Mouse (Mus musculus) CD4-positive, CD25-positive, alpha-beta regulatory T cell, adult 4 months (primary cell): Measurements from ENCODE around the gene Il1rap. TPM values are rescaled to one million over a fixed set of nuclear protein-coding genes. Genes with fewer than 3 reads are reported as not detected.

Experiments used
- ATAC-seq: one replicate; pipeline ENCODE4 v1.8.0; 2017
- polyA plus RNA-seq, 2 experiments: library from polyadenylated mRNA; unstranded; fragments of 100-300 nt; shearing (Covaris generic); gene quantifications; one replicate each; pipeline ENCODE4 v1.2.1; 2017

Il1rap gene
- polyA plus RNA-seq, 2 experiments from 2014 or later: 9.4 to 14.2 TPM

DNA sequence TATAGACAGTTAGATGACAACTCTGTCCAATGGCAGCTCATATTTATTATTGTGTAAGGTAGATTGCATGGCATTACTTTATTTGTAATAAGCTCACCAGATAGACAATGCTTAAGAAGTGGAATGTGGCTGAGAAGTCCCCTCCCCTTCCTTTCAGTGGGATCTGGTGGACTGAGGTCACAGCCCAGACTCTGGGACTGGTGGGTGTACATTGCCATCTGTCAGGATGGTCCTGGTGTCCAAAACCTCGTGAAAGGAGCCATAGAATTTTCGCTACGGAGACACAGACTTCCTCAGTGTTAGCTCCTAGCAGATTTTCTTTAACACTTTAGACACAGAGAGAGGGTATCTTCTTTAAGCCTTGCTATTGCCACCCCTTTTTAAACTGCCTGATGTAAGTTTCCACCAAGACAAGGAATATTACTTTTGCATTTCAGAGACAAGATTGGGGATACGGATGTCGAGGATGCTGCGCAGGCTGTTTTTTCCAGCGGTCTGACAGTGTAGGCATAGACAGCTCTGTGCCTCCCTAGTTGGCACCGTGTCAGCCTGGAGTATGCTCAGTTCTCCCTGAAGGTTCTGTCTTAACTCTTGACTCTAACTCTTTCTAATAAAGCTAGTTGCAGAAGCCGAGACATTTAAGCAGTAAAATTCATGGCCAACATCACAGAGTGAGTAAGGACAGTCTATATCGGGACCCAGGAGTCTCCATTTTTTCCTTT, 31.2 kb downstream of the Il1rap start:
- ATAC-seq: no peak

DNA sequence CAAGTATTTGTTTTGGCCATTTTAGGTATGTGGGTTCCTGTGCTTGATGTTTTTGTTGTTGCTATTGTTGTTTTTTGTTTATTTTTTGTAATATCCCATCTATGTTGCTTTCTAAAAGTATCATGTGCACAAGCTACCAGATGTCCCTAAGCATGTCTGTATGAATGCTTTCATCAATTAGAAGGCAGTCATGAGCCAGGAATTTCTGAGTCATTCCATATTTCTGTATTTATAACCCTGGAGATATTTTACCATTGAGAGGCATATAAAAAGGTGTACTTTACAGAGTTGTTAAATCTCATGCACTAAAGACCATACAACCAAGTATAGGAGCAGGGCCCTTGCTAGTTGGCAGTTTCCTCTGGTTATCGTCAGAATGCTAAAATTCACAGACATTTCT, 41.6 kb downstream of the Il1rap start:
- no peak for ATAC-seq

DNA sequence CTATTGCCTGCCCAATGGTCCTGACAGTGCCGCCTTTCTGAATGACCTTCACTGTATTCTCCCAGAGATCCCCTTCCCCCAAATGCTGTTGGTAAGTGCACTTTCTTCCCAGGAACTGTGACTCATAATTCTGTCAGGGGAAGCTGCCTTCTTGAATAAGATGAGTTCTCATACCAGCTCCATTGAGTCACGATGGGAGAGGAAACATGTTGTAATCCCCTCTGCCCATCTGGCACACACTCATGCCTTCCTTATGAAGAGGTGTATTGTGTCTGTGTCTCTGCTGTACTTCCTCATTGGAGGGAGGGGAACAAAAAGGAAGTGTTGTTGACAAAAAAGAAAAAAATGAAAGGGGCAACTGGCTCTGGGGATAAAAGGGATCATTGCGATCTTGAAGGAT, 44.6 kb downstream of the Il1rap start:
- ATAC-seq: no peak

DNA sequence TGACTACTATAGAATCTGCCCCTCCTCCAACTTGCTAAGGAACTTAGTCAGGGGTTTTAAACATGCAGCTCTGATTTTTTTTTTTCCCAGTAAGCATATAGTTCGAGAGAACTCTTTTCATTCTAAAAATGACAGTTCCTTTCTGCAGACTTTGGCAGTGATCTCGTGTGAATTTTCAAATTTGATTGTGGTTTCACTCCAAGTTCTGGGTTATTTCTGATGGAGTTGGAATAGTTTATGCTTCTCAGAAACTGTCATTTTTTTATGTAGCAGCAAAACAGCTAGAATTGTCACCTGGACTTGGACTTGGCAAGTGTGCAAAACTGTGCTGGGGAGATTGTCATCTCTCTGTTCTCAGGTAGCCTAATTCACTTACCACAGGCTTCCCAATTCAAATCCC, 53.3 kb downstream of the Il1rap start:
- ATAC-seq: no peak

- ATAC-seq: no peak
Measured at GRCm38 (mm10) chr16:26643077-26643476, 61.6 kb downstream of the Il1rap start.

DNA sequence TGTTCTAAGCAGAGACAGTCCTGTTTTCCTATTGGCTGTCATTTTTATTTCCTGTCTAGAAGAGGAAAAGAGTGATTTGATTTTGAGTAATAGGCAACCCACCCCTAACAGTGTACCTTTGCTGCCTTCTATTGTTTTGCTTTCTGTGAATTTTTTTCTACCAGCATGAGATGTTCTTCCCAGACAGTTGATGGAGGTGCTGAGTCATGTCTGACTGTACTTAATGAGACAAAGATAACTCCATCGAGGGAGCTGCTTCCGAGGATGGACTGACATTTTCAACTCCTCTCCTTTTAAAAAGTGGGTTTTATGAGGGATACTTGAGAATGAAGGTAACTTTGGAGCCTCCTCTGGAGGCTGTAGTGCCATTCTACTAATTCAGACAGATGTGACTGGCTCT, 64.6 kb downstream of the Il1rap start:
- no peak for ATAC-seq

- ATAC-seq: no peak
Measured at GRCm38 (mm10) chr16:26647036-26647435, 65.5 kb downstream of the Il1rap start.

DNA sequence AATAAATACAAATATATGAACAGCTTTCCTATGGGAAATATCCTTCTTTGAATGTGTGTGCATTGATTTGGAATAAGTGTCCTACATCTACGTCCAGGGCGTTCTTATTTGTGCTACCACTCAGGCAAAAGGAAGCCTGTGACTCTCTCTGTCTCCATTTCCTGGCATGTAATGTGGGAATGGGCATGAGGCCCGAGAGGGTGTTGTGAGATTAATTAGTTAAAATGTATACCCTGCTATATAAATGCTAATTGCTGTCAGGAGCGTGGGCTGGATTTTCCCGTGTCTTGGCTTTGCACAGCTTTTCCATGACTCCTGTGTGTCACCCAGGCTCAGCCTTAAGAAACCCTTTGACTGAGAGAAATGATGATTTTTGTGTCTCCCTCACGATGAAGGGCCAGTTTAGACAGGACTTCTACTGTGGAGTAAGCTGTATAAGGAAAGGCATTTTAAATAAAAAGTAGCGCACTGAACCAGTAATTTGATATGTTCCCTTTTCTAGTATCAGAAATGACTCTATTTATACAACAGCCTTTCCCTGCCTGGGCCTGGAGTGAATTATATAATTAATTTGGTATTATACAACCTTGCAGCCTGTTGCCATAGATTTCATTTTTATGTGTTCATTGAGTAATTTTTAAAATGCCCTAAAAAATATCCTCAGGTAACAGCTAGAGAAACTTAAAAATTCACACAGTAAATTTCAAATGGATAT, 81.4 kb downstream of the Il1rap start:
- no peak for ATAC-seq

GRCm38 (mm10) chr16:26666401-26666800, 84.9 kb downstream of the Il1rap start:
- no peak for ATAC-seq

- ATAC-seq: no peak
Measured at GRCm38 (mm10) chr16:26669081-26669480, 87.6 kb downstream of the Il1rap start.

- no peak for ATAC-seq
Measured at GRCm38 (mm10) chr16:26680381-26680780, 98.9 kb downstream of the Il1rap start.

GRCm38 (mm10) chr16:26689771-26690170, 108.3 kb downstream of the Il1rap start:
- ATAC-seq: no peak

DNA sequence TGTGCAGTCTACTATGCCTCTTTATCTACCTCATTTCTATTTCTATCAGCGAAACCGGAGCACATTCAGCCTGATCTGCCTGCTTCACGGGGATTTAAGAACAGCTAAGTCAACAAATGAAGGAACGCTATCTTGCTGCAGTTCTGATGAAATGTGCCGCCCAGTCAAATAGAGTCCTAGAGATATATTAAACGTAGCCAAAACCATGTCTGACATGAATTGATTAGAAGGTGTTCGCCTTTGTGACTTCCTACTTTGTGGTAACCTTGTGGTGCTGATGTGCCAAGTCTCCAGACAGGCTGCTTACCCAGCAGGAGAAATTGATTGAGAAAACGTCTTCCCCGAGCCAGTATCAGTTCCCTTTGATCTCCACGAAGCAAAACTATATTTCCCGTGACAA, 109.8 kb downstream of the Il1rap start:
- ATAC-seq: no peak

- ATAC-seq: no peak
Measured at GRCm38 (mm10) chr16:26698076-26698475, 116.6 kb downstream of the Il1rap start.

- no peak for ATAC-seq
Measured at GRCm38 (mm10) chr16:26700440-26701103, 119.1 kb downstream of the Il1rap start.

GRCm38 (mm10) chr16:26705658-26706371, 124.3 kb downstream of the Il1rap start:
- ATAC-seq: no peak

GRCm38 (mm10) chr16:26706503-26706902, 125.0 kb downstream of the Il1rap start:
- ATAC-seq: no peak

DNA sequence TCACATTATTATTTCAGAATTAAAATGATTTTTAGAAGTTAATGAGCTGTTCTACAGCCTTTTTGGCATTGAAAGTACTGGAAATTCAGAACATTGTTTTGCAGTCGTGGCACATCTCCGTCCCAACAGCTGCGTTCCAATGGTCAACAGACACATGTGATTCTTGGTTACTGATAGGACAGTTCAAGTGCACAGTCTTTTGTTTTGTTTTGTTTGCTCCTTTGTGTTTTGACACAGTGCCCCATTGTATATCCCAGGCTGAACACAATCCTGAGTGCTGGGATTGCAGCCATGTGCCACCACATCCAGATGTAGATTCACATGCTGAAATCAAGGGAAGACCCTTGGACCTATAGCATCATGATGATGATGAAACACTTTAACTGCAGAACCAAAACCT, 129.4 kb downstream of the Il1rap start:
- ATAC-seq: no peak

- no peak for ATAC-seq
Measured at GRCm38 (mm10) chr16:26713538-26714316, 132.2 kb downstream of the Il1rap start.

GRCm38 (mm10) chr16:26722464-26722863, 141.0 kb downstream of the Il1rap start:
- ATAC-seq: no peak

- ATAC-seq: no peak
Measured at GRCm38 (mm10) chr16:26723952-26724747, 142.6 kb downstream of the Il1rap start.
